In genomic region chr14:33247623-33248022, GRCm38 (mm10) we compare ENCODE assay signal across 9 mouse cellular contexts. TPM values are rescaled to one million over a fixed set of nuclear protein-coding genes. Genes with fewer than 3 reads are reported as not detected.
DNase-seq lines count a peak whose midpoint lies in the region; ATAC-seq and TF ChIP-seq lines count a peak whose summit lies in the region.
"Had no signal": no experiment of that assay in that cellular context is flagged by ENCODE, and none has a peak within 500 bp of the region (broad histone marks: within the 10 kb centered on the region; RNA-seq: fewer than 3 reads in every experiment).

No protein-coding gene starts in this region.

- CTCF ChIA-PET in Patski (lab: Charles Lee), result interaction anchor here (1.1 kb wide), 1 partner anchor 48 kb away, joined by 4 read pairs; no protein-coding TSS in a partner anchor

- H3K9me3 ChIP-seq in hindbrain, embryonic 11.5 days (ENCODE audit: control insufficient read depth, low read length), result no peaks in the 10 kb centered on the region
- no peaks in the 10 kb centered on the region for H3K9me3 ChIP-seq in hindbrain, embryonic 12.5 days (replicated peaks)
- H3K9me3 ChIP-seq in heart, embryonic 15.5 days (replicated peaks), result no peaks in the 10 kb centered on the region
- no peaks in the 10 kb centered on the region for H3K9me3 ChIP-seq in neural tube, embryonic 11.5 days (ENCODE audit: control insufficient read depth, low read length)
- H3K9me3 ChIP-seq: neural tube, embryonic 12.5 days had no signal

- peaks cover 6% of the 10 kb centered on the region for H3K27me3 ChIP-seq in hindbrain, embryonic 11.5 days (ENCODE audit: control insufficient read depth, insufficient read depth, low read length)
- H3K27me3 ChIP-seq in hindbrain, embryonic 12.5 days, result peaks cover 14% of the 10 kb centered on the region
- no peaks in the 10 kb centered on the region for H3K27me3 ChIP-seq in Patski
- peaks cover 20% of the 10 kb centered on the region for H3K27me3 ChIP-seq in heart, embryonic 15.5 days
- H3K27me3 ChIP-seq in neural tube, embryonic 11.5 days (ENCODE audit: control insufficient read depth, insufficient read depth, low read length), result peaks cover 5% of the 10 kb centered on the region; the same call in 1 of the 2 replicates

- no peak overlapping the region for H3K4me3 ChIP-seq in hindbrain, embryonic 11.5 days (ENCODE audit: low read depth, low read length)
- no peak overlapping the region for H3K4me3 ChIP-seq in hindbrain, embryonic 12.5 days
- no peak overlapping the region for H3K4me3 ChIP-seq in heart, embryonic 15.5 days
- no peak overlapping the region for H3K4me3 ChIP-seq in neural tube, embryonic 11.5 days (ENCODE audit: low read depth, low read length)
- H3K4me3 ChIP-seq: neural tube, embryonic 12.5 days had no signal

- POLR2A ChIA-PET in Patski (lab: Charles Lee), result no interaction called here

- TF ChIP-seq CTCF in Patski (IDR thresholded peaks at IDR 0.05), result no peak

- no peaks in the 10 kb centered on the region for H3K36me3 ChIP-seq in hindbrain, embryonic 11.5 days (ENCODE audit: control insufficient read depth, insufficient read depth, low read length)
- no peaks in the 10 kb centered on the region for H3K36me3 ChIP-seq in hindbrain, embryonic 12.5 days
- H3K36me3 ChIP-seq in heart, embryonic 15.5 days, result no peaks in the 10 kb centered on the region
- no peaks in the 10 kb centered on the region; the same call in 1 of the 2 replicates for H3K36me3 ChIP-seq in neural tube, embryonic 11.5 days (ENCODE audit: control insufficient read depth, insufficient read depth, low read length)
- H3K36me3 ChIP-seq: neural tube, embryonic 12.5 days had no signal

- H3K27ac ChIP-seq in hindbrain, embryonic 11.5 days (ENCODE audit: low read depth, low read length), result no peak overlapping the region
- no peak overlapping the region for H3K27ac ChIP-seq in hindbrain, embryonic 12.5 days
- peak overlapping the region; percentile 42; the same call in 1 of the 2 replicates for H3K27ac ChIP-seq in heart, embryonic 15.5 days
- H3K27ac ChIP-seq in neural tube, embryonic 11.5 days (ENCODE audit: low read depth, low read length), result no peak overlapping the region
- H3K27ac ChIP-seq: neural tube, embryonic 12.5 days had no signal

- DNase-seq in hindbrain, embryonic 11.5 days (ENCODE audit: low spot score), result peak; percentile 35
- DNase-seq in Patski (ENCODE audit: low read depth, low spot score), result peak; percentile 44
- DNase-seq in embryo, embryonic 11 days, result peak; percentile 59
- DNase-seq in left cerebral cortex, postnatal 4 days, result peak; percentile 16
- peak; percentile 27 for DNase-seq in neural tube, embryonic 11.5 days (ENCODE audit: low spot score)
- no peak for DNase-seq in spleen, postnatal 4 days (ENCODE audit: low spot score in 2 of 2)

- no peak for ATAC-seq in hindbrain, embryonic 11.5 days (ENCODE audit: low FRiP score)
- no peak for ATAC-seq in hindbrain, embryonic 12.5 days (ENCODE audit: low FRiP score)
- peak; percentile 91 for ATAC-seq in Patski
- ATAC-seq in heart, embryonic 15.5 days (replicated peaks; ENCODE audit: insufficient number of reproducible peaks, insufficient read depth, low FRiP score, low read depth), result no peak; the same call in 1 of the 2 replicates
- ATAC-seq in neural tube, embryonic 11.5 days (ENCODE audit: insufficient read depth, low FRiP score, low TSS enrichment), result no peak

- H3K4me2 ChIP-seq in hindbrain, embryonic 11.5 days (replicated peaks; ENCODE audit: low read depth, low read length), result no peak overlapping the region
- no peak overlapping the region for H3K4me2 ChIP-seq in hindbrain, embryonic 12.5 days (replicated peaks)
- no peak overlapping the region for H3K4me2 ChIP-seq in heart, embryonic 15.5 days
- H3K4me2 ChIP-seq in neural tube, embryonic 11.5 days (ENCODE audit: low read depth), result no peak overlapping the region
- H3K4me2 ChIP-seq: neural tube, embryonic 12.5 days had no signal

- intact Hi-C loops in left cerebral cortex, postnatal 4 days (cut with DNase I), result no loop called here

- in situ Hi-C loops in Patski (cut with MboI; ENCODE audit: low pct_unique_long_range_greater_than_20kb), result no loop called here

- H3K4me1 ChIP-seq in hindbrain, embryonic 11.5 days (replicated peaks; ENCODE audit: control insufficient read depth, insufficient read depth, low read length), result peaks cover 4% of the 10 kb centered on the region
- peaks cover 22% of the 10 kb centered on the region for H3K4me1 ChIP-seq in hindbrain, embryonic 12.5 days
- peaks cover 38% of the 10 kb centered on the region for H3K4me1 ChIP-seq in heart, embryonic 15.5 days (replicated peaks)
- peaks cover 10% of the 10 kb centered on the region for H3K4me1 ChIP-seq in neural tube, embryonic 11.5 days (ENCODE audit: control insufficient read depth, insufficient read depth, low read length)

- H3K9ac ChIP-seq in hindbrain, embryonic 11.5 days (ENCODE audit: low read depth, low read length), result no peak overlapping the region
- H3K9ac ChIP-seq in hindbrain, embryonic 12.5 days, result no peak overlapping the region
- no peak overlapping the region for H3K9ac ChIP-seq in heart, embryonic 15.5 days
- no peak overlapping the region for H3K9ac ChIP-seq in neural tube, embryonic 11.5 days (ENCODE audit: low read length)
- H3K9ac ChIP-seq: neural tube, embryonic 12.5 days had no signal

- 25% methylated on average over 11 of the region's 11 CpGs for WGBS in hindbrain, embryonic 11.5 days
- 16% methylated on average over 11 of the region's 11 CpGs for WGBS in hindbrain, embryonic 12.5 days
- 35% methylated on average over 11 of the region's 11 CpGs for WGBS in heart, embryonic 15.5 days
- WGBS in neural tube, embryonic 11.5 days, result 34% methylated on average over 11 of the region's 11 CpGs

RNA-seq across cellular contexts. Expression of gene Arhgap22, which starts 33.8 kb away (rescaled TPM):
- 0.94 and 1.7 TPM in 2 replicates for polyA plus RNA-seq in hindbrain, embryonic 11.5 days (2014; fragmentation: Nextera tagmentation; extraction: Ambion mirVana)
- 2.0 and 2.1 TPM in 2 replicates for polyA plus RNA-seq in hindbrain, embryonic 12.5 days (2016; fragmentation: Nextera tagmentation; extraction: Ambion mirVana)
- polyA plus RNA-seq in Patski (2021), result 11.1 TPM
- 2.4 and 3.2 TPM in 2 replicates for polyA plus RNA-seq in heart, embryonic 15.5 days (2015; fragmentation: Nextera tagmentation; extraction: Ambion mirVana)
- total RNA-seq in left cerebral cortex, postnatal 4 days (2021), result 1 to 10 TPM; 4.2 to 5.6 TPM
- polyA plus RNA-seq in neural tube, embryonic 11.5 days (2014; fragmentation: Nextera tagmentation; extraction: Ambion mirVana), result 3.8 and 4.6 TPM in 2 replicates

Comparison
In these comparisons a context has a peak if more than half of its experiments do, and no peak if none do; other contexts are left out.
1. DNase-seq: peak in hindbrain, embryonic 11.5 days (single experiment), Patski (single experiment), embryo, embryonic 11 days (single experiment), left cerebral cortex, postnatal 4 days (single experiment) and neural tube, embryonic 11.5 days (single experiment); none in spleen, postnatal 4 days (0 of 2).